Mouse (Mus musculus): Measurements from ENCODE around the gene Itga11.

GRCm38 (mm10) chr9:62746646-62747045, 69.0 kb downstream of the Itga11 start:
- TF ChIP-seq POLR2A (IDR thresholded peaks at IDR 0.05; ENCODE audit: extremely low read depth, insufficient read depth, low read length) (no peak), CTCF (IDR thresholded peaks at IDR 0.05; ENCODE audit: low read depth, low read length) (no peak)

Data from liver, adult 2 months (tissue).